Mouse (Mus musculus) cerebellum, adult 2 months (tissue): ENCODE results near the gene Unc5c.

ENCODE experiments used
- CTCF ChIP-seq: fragments of 200-500 bp; IDR thresholded peaks from 2 replicates; pipeline ENCODE4 v1.5.1; 2011; ENCODE audit warnings: low read depth, mild to moderate bottlenecking, control low read depth, low read length, moderate library complexity, borderline replicate concordance; ENCODE audit not compliant: insufficient read depth
- POLR2A ChIP-seq: fragments of 200-500 bp; IDR thresholded peaks from 2 replicates; pipeline ENCODE4 v1.6.1; 2011; ENCODE audit warnings: low read length, control low read depth, borderline replicate concordance; ENCODE audit not compliant: insufficient read depth

DNA sequence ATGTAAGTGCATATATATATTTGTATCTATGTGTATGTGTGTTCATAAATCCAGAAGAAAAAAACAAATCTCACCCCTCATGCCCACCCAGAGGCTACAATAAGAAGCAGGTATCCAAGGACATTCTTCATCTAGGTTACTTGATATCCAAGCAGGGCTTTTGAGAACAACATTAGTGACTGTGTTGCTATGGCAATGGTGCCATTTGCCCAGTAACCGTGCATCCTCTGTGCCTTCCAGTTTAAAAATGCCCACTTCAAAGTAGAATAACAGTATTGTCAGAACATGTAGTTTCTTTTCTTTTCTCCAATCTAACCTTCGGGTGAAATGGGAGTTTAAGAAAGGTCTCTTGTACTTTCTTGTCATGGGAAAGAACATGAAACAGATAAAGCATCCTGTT is 224.1 kb downstream of the Unc5c start:
- TF ChIP-seq CTCF (no peak), POLR2A (no peak)
